Mouse (Mus musculus) small intestine, adult 2 months (tissue): Measurements from ENCODE around the gene Ggt6. TPM values are rescaled to one million over a fixed set of nuclear protein-coding genes. Genes with fewer than 3 reads are reported as not detected.

Source experiments
- H3K27ac ChIP-seq: fragments of 200-500 bp; 2 replicates; pipeline ENCODE4 v1.5.1; 2012; ENCODE audit warnings: low read depth, low read length, control low read depth, inconsistent platforms; ENCODE audit not compliant: insufficient read depth
- H3K27me3 ChIP-seq: fragments of 200-500 bp; 2 replicates; pipeline ENCODE4 v1.6.1; 2012; ENCODE audit warnings: mild to moderate bottlenecking, moderate library complexity, low read length, inconsistent platforms; ENCODE audit not compliant: control insufficient read depth, insufficient read depth
- H3K36me3 ChIP-seq: fragments of 200-500 bp; 2 replicates; pipeline ENCODE4 v1.6.1; 2012; ENCODE audit warnings: mild to moderate bottlenecking, low read length, control low read depth, inconsistent platforms; ENCODE audit not compliant: control insufficient read depth, insufficient read depth
- H3K4me1 ChIP-seq: fragments of 200-500 bp; 2 replicates; pipeline ENCODE4 v1.6.1; 2012; ENCODE audit warnings: low read length, inconsistent platforms, mixed read lengths; ENCODE audit not compliant: control insufficient read depth, insufficient read depth, insufficient read length
- H3K4me3 ChIP-seq: fragments of 200-500 bp; 2 replicates; pipeline ENCODE4 v1.5.1; 2012; ENCODE audit warnings: low read depth, mild to moderate bottlenecking, control low read depth, inconsistent platforms, low read length, moderate library complexity
- CTCF ChIP-seq: fragments of 200-500 bp; IDR thresholded peaks from 2 replicates; pipeline ENCODE4 v1.5.1; 2012; ENCODE audit warnings: low read depth, mild to moderate bottlenecking, control low read depth, inconsistent platforms, low read length, moderate library complexity, mixed read lengths; ENCODE audit not compliant: insufficient replicate concordance, insufficient read length; ENCODE audit errors: extremely low read depth
- POLR2A ChIP-seq: fragments of 200-500 bp; IDR thresholded peaks from 2 replicates; pipeline ENCODE4 v1.6.1; 2012; ENCODE audit warnings: low read depth, mild to moderate bottlenecking, control low read depth, inconsistent platforms, low read length, moderate library complexity
- WGBS: fragments of 180-500 bp; shearing (Covaris S2); methylation state at CpG from one replicate; pipeline ENCODE4 v1.1.7; 2018; 5-methylcytosine and 5-hydroxymethylcytosine counted together
- polyA plus RNA-seq: library from polyadenylated mRNA; depleted of rRNA; stranded (reverse); fragments of >200 nt; gene quantifications from 2 replicates; pipeline ENCODE4 v1.2.3, GENCODE M21; 2012

Gene Ggt6
- polyA plus RNA-seq, 1 experiment, result 60.1 TPM

GRCm38 (mm10) chr11:72440965-72441664 lies 5.8 kb downstream of the Ggt6 start, which contains the start of gene Mybbp1a:
Gene Mybbp1a (plus strand): TSS chr11:72441355.
- TF ChIP-seq CTCF (no peak), POLR2A (peak; percentile 62)
- under 1% methylated on average over 46 of the region's 46 CpGs for WGBS
- H3K36me3 ChIP-seq, result peaks cover 40% of the 10 kb centered on the region

GRCm38 (mm10) chr11:72446311-72447105 lies 11.2 kb downstream of the Ggt6 start:
- peaks cover 87% of the 10 kb centered on the region for H3K36me3 ChIP-seq
- H3K4me1 ChIP-seq, result peaks cover 2% of the 10 kb centered on the region; the same call in 1 of the 2 replicates
- 85% methylated on average over 6 of the region's 6 CpGs for WGBS
- H3K27me3 ChIP-seq, result no peaks in the 10 kb centered on the region
- H3K27ac ChIP-seq, result no peak overlapping the region
- TF ChIP-seq CTCF, result peak; percentile 70; the same call in 1 of the 2 replicates
- TF ChIP-seq POLR2A, result no peak
- H3K4me3 ChIP-seq, result no peak overlapping the region

More at GRCm38 (mm10) chr11:72440965-72441664, 5.8 kb downstream of the Ggt6 start, which contains the start of gene Mybbp1a:
- Histone ChIP-seq H3K4me1 (peaks cover 19% of the 10 kb centered on the region), H3K27ac (peak within 1 kb of the TSS; percentile 36), H3K27me3 (no peaks in the 10 kb centered on the region), H3K4me3 (peak within 1 kb of the TSS; percentile 84)

GRCm38 (mm10) chr11:72447475-72447874 lies 12.1 kb downstream of the Ggt6 start:
- TF ChIP-seq POLR2A (no peak), CTCF (no peak; the same call in 1 of the 2 replicates)
- H3K36me3 ChIP-seq, result peaks cover 95% of the 10 kb centered on the region
- no peak overlapping the region for H3K4me3 ChIP-seq
- no peaks in the 10 kb centered on the region for H3K4me1 ChIP-seq
- no peaks in the 10 kb centered on the region for H3K27me3 ChIP-seq
- WGBS, result 76% methylated on average over 8 of the region's 8 CpGs
- no peak overlapping the region for H3K27ac ChIP-seq

- Histone ChIP-seq H3K36me3 (peaks cover 60% of the 10 kb centered on the region), H3K27me3 (no peaks in the 10 kb centered on the region), H3K27ac (no peak overlapping the region), H3K4me3 (no peak overlapping the region), H3K4me1 (no peaks in the 10 kb centered on the region)
- TF ChIP-seq CTCF (no peak), POLR2A (no peak)
- WGBS, result 86% methylated on average over 3 of the region's 3 CpGs
Measured at GRCm38 (mm10) chr11:72452140-72452665, 16.9 kb downstream of the Ggt6 start.

GRCm38 (mm10) chr11:72453105-72453953 lies 18.0 kb downstream of the Ggt6 start:
- H3K36me3 ChIP-seq, result peaks cover 48% of the 10 kb centered on the region
- H3K4me1 ChIP-seq, result no peaks in the 10 kb centered on the region
- H3K27ac ChIP-seq, result no peak overlapping the region
- no peak overlapping the region for H3K4me3 ChIP-seq
- 62% methylated on average over 15 of the region's 15 CpGs for WGBS
- no peaks in the 10 kb centered on the region for H3K27me3 ChIP-seq
- TF ChIP-seq CTCF (no peak), POLR2A (no peak)

GRCm38 (mm10) chr11:72455694-72456093 lies 20.4 kb downstream of the Ggt6 start:
- Histone ChIP-seq H3K4me1 (no peaks in the 10 kb centered on the region), H3K4me3 (no peak overlapping the region), H3K27ac (no peak overlapping the region), H3K36me3 (peaks cover 25% of the 10 kb centered on the region), H3K27me3 (no peaks in the 10 kb centered on the region)
- no peak for TF ChIP-seq CTCF
- 80% methylated on average over 5 of the region's 5 CpGs for WGBS
